Mouse (Mus musculus): ENCODE data around the gene Cts3.
"Not testable (repeated sequence)": the region's sequence is repeated elsewhere in the genome, so short reads cannot be mapped to it uniquely, and the experiment has no call there.

Cts3 gene

DNA sequence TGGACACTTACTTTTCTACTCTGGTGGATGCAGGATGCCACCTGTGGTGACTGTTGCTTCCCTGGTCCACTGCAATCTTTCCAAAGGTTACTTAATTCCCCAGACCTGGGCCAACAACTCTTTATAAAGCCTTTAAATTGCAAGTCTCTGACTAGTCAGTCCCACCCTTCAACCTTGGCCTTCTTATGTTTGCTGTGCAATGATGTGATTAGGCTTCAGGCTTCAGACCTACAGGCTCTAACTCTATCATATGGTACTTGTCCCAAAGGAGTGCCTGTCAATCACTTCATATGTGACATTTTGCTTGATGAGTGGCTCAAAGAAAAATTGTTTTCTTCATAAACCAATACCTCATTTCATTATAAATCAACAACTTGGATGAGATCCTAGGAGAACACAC is at the start of gene Cts3:
Gene Cts3 (minus strand): TSS at position 101 of the 400 bp plus-strand sequence.
- DNase-seq (ENCODE audit: low spot score in 2 of 2) = no peak

DNA sequence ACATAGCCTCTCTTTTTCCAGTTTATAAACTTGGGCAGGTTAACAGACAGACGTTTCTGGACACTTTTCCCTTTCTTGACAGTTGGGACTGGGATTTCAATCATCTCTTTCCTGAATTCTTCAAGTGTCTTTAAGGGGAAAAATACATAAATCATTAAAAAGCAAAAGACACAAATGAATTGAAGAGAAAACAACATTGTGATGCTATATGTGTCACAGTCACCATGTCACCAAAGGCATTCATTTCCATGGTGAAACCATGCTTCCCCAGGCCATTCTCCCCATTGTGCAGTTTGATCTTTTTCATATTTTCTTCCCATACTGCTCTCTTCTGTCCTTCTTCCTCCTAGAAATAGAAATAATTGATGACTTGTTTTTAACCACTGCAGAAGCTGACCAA is 1.9 kb downstream of the Cts3 start, which contains the start of gene Gm49352:
Gene Gm49352 (minus strand): TSS at position 101 of the 400 bp plus-strand sequence.
- not testable (repeated sequence) for DNase-seq (ENCODE audit: low spot score in 2 of 2)

DNA sequence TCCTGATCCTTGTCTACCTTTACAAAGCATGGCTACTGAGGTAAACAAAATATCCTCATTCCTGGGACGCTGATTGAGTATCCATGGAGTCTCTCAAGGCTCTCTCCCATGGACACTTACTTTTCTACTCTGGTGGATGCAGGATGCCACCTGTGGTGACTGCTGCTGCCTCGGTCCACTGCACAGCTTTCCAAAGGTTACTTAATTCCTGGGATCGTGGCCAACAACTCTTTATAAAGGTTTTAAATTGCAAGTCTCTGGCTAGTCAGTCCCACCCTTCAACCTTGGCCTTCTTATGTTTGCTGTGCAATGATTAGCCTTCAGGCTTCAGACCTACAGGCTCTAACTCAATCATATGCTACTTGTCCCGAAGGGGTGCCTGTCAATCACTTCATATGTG is 28.3 kb downstream of the Cts3 start, which contains the start of gene Ctsm:
Gene Ctsm (minus strand): TSS at position 209 of the 400 bp plus-strand sequence.
- DNase-seq (ENCODE audit: low spot score in 2 of 2) = no peak

All from frontal cortex, postnatal 25 days (tissue).